Mouse (Mus musculus) regulatory T cell (primary cell): ENCODE results near the gene Ddx27.

Source experiments
- in situ Hi-C: fragments of 300-600 bp; cut with MboI, MseI; formaldehyde crosslinking; loops from one replicate; pipeline ENCODE4 v1.15.1; 2025; ENCODE audit warnings: high pct_unique_total_duplicates

Gene Ddx27

GRCm38 (mm10) chr2:167062965-167063880, 48.2 kb downstream of the Ddx27 start, which contains the start of gene Znfx1:
Gene Znfx1, minus strand, starts transcription at chr2:167063015.
- in situ Hi-C loops, result loop anchor here (5.0 kb wide), 1 partner anchor 439 kb away; no protein-coding TSS in a partner anchor

- in situ Hi-C loops, result loop anchor here (5.0 kb wide), 1 partner anchor 438 kb away; no protein-coding TSS in a partner anchor
Measured at GRCm38 (mm10) chr2:167063906-167064496, 49.0 kb downstream of the Ddx27 start.

- in situ Hi-C loops, result loop anchor here (5.0 kb wide), 1 partner anchor 438 kb away; no protein-coding TSS in a partner anchor
Measured at GRCm38 (mm10) chr2:167064601-167065295, 49.8 kb downstream of the Ddx27 start.

- in situ Hi-C loops, result no loop called here
Measured at GRCm38 (mm10) chr2:167066031-167066430, 51.0 kb downstream of the Ddx27 start.

- in situ Hi-C loops, result no loop called here
Measured at GRCm38 (mm10) chr2:167066528-167067516, 51.8 kb downstream of the Ddx27 start.

GRCm38 (mm10) chr2:167067575-167067974, 52.6 kb downstream of the Ddx27 start:
- in situ Hi-C loops, result no loop called here

- in situ Hi-C loops, result loop anchor here (5.0 kb wide), 1 partner anchor 142 kb away; no protein-coding TSS in a partner anchor
Measured at GRCm38 (mm10) chr2:167070341-167070740, 55.3 kb downstream of the Ddx27 start.

- in situ Hi-C loops, result loop anchor here (5.0 kb wide), 1 partner anchor 141 kb away; no protein-coding TSS in a partner anchor
Measured at GRCm38 (mm10) chr2:167071266-167071640, 56.3 kb downstream of the Ddx27 start.

GRCm38 (mm10) chr2:167071641-167072601, 56.9 kb downstream of the Ddx27 start:
- in situ Hi-C loops, result loop anchor here (5.0 kb wide), 1 partner anchor 140 kb away; no protein-coding TSS in a partner anchor

- in situ Hi-C loops, result loop anchor here (5.0 kb wide), 1 partner anchor 138 kb away; no protein-coding TSS in a partner anchor
Measured at GRCm38 (mm10) chr2:167074587-167074986, 59.6 kb downstream of the Ddx27 start.

- in situ Hi-C loops, result no loop called here
Measured at GRCm38 (mm10) chr2:167076352-167076751, 61.4 kb downstream of the Ddx27 start.

GRCm38 (mm10) chr2:167076759-167077158, 61.8 kb downstream of the Ddx27 start:
- in situ Hi-C loops, result no loop called here

- in situ Hi-C loops, result no loop called here
Measured at GRCm38 (mm10) chr2:167077199-167077962, 62.4 kb downstream of the Ddx27 start.

- in situ Hi-C loops, result no loop called here
Measured at GRCm38 (mm10) chr2:167078486-167078885, 63.5 kb downstream of the Ddx27 start.

- in situ Hi-C loops, result no loop called here
Measured at GRCm38 (mm10) chr2:167078931-167079495, 64.0 kb downstream of the Ddx27 start.

- in situ Hi-C loops, result no loop called here
Measured at GRCm38 (mm10) chr2:167079535-167080257, 64.7 kb downstream of the Ddx27 start.

GRCm38 (mm10) chr2:167080387-167080786, 65.4 kb downstream of the Ddx27 start:
- in situ Hi-C loops, result no loop called here
